Mouse (Mus musculus) heart, embryonic 14.5 days (tissue): Measurements from ENCODE around the gene Slc25a13. TPM values are rescaled to one million over a fixed set of nuclear protein-coding genes. Genes with fewer than 3 reads are reported as not detected.

Experiments used
- ATAC-seq: fragments of 200-750 bp; cut with Nextera tagmentation; 2 replicates; pipeline ENCODE4 v1.8.0; 2017; ENCODE audit warnings: low read depth, moderate TSS enrichment; ENCODE audit not compliant: insufficient number of reproducible peaks, insufficient read depth, low FRiP score
- H3K27ac ChIP-seq, 2 experiments: fragments of 200-500 bp in 1 of 2; fragments of 300-500 bp in 1 of 2; sonication (generic) in 1 of 2; replicated peaks in 1 of 2; 2 replicates each; pipeline ENCODE4 v1.5.1; 2012 to 2014; ENCODE audit warnings: low read depth in 2 of 2, low read length in 2 of 2, control low read depth in 1 of 2, mild to moderate bottlenecking in 1 of 2, mixed read lengths in 1 of 2; ENCODE audit not compliant: control insufficient read depth in 1 of 2, insufficient read depth in 1 of 2
- H3K27me3 ChIP-seq: fragments of 300-500 bp; sonication (generic); 2 replicates; pipeline ENCODE4 v1.6.1; 2014; ENCODE audit warnings: mild to moderate bottlenecking, low read length, control low read depth; ENCODE audit not compliant: control insufficient read depth, insufficient read depth
- H3K36me3 ChIP-seq: fragments of 300-500 bp; sonication (generic); 2 replicates; pipeline ENCODE4 v1.6.1; 2014; ENCODE audit warnings: mild to moderate bottlenecking, control low read depth, low read length, mixed read lengths; ENCODE audit not compliant: control insufficient read depth, insufficient read depth
- H3K4me1 ChIP-seq, 2 experiments: fragments of 200-500 bp in 1 of 2; fragments of 300-500 bp in 1 of 2; sonication (generic) in 1 of 2; 2 replicates each; pipeline ENCODE4 v1.6.1; 2012 to 2014; ENCODE audit warnings: low read length in 2 of 2, control low read depth in 1 of 2, mixed read lengths in 1 of 2; ENCODE audit not compliant: control insufficient read depth in 2 of 2, insufficient read depth in 2 of 2
- H3K4me2 ChIP-seq: fragments of 300-500 bp; sonication (generic); 2 replicates; pipeline ENCODE4 v1.6.1; 2014; ENCODE audit warnings: mild to moderate bottlenecking, low read length
- H3K4me3 ChIP-seq, 2 experiments: fragments of 200-500 bp in 1 of 2; fragments of 300-500 bp in 1 of 2; sonication (generic) in 1 of 2; 2 replicates each; pipeline ENCODE4 v1.5.1; 2012 to 2014; ENCODE audit warnings: low read length in 2 of 2, mild to moderate bottlenecking in 2 of 2, control low read depth in 1 of 2, low read depth in 1 of 2, moderate library complexity in 1 of 2; ENCODE audit not compliant: control insufficient read depth in 1 of 2, insufficient read depth in 1 of 2
- H3K9ac ChIP-seq: fragments of 300-500 bp; sonication (generic); 2 replicates; pipeline ENCODE4 v1.6.1; 2014; ENCODE audit warnings: mild to moderate bottlenecking, low read length
- H3K9me3 ChIP-seq: fragments of 300-500 bp; sonication (generic); 2 replicates; pipeline ENCODE4 v1.6.1; 2016; ENCODE audit warnings: low read length, control low read depth; ENCODE audit not compliant: control insufficient read depth
- WGBS: fragments of 180-500 bp; shearing (Covaris S2); extraction: QIAGEN DNeasy Blood & Tissue Kit; methylation state at CpG from one replicate; pipeline ENCODE4 v1.1.7; 2014; 5-methylcytosine and 5-hydroxymethylcytosine counted together
- polyA plus RNA-seq: library from polyadenylated mRNA; unstranded; fragments of >200 nt; fragmentation: Nextera tagmentation; extraction: Ambion mirVana; gene quantifications from 2 replicates; pipeline ENCODE4 v1.2.1, GENCODE M21; 2014

Slc25a13 gene
- polyA plus RNA-seq, 1 experiment from 2014 or later = 56.4 TPM

GRCm38 (mm10) chr6:6070015-6070414 lies 147.0 kb downstream of the Slc25a13 start:
- Histone ChIP-seq H3K4me1 (peaks cover 12 to 15% of the 10 kb centered on the region in 2 experiments), H3K9me3 (no peaks in the 10 kb centered on the region), H3K27ac (no peak overlapping the region), H3K9ac (no peak overlapping the region), H3K4me3 (no peak overlapping the region), H3K36me3 (peaks cover 4% of the 10 kb centered on the region), H3K4me2 (no peak overlapping the region), H3K27me3 (no peaks in the 10 kb centered on the region)
- WGBS = 38% methylated on average over 3 of the region's 3 CpGs
- ATAC-seq = no peak

DNA sequence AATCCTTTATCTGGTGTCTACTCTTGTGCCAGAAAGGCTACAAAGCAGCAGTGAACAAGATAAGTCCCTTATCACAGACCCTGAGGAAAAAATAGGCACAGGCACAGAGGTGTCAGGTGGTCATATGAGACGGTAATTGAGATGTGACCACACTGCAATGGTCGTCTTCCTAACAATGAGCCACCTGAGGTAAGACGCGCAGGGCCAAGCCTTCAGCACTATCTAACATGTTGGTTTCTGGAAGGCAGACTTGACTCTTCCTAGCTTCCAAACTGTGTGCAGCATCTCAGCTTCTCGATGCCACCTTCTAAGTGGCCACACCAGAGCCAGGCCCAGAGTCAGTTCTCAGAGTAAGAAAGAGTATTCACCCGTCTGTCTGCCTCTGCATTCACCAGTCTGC lies 149.8 kb downstream of the Slc25a13 start:
- Histone ChIP-seq H3K27ac (no peak overlapping the region), H3K9me3 (no peaks in the 10 kb centered on the region), H3K4me3 (no peak overlapping the region), H3K9ac (no peak overlapping the region), H3K4me2 (no peak overlapping the region), H3K36me3 (no peaks in the 10 kb centered on the region), H3K27me3 (no peaks in the 10 kb centered on the region), H3K4me1 (peaks cover 12 to 18% of the 10 kb centered on the region in 2 experiments)
- ATAC-seq = no peak
- 41% methylated on average over 6 of the region's 6 CpGs for WGBS

- no peaks in the 10 kb centered on the region for H3K9me3 ChIP-seq
- peaks cover 9 to 20% of the 10 kb centered on the region in 2 experiments for H3K4me1 ChIP-seq
- no peak overlapping the region for H3K9ac ChIP-seq
- ATAC-seq = no peak
- H3K4me3 ChIP-seq = no peak overlapping the region
- H3K27me3 ChIP-seq = no peaks in the 10 kb centered on the region
- H3K27ac ChIP-seq = no peak overlapping the region
- H3K4me2 ChIP-seq = no peak overlapping the region
- no peaks in the 10 kb centered on the region for H3K36me3 ChIP-seq
- 65% methylated on average over 3 of the region's 3 CpGs for WGBS
Observed at GRCm38 (mm10) chr6:6058548-6058947, 158.4 kb downstream of the Slc25a13 start.

GRCm38 (mm10) chr6:6053946-6054345 lies 163.0 kb downstream of the Slc25a13 start:
- no peak overlapping the region for H3K4me3 ChIP-seq
- peaks cover 9 to 20% of the 10 kb centered on the region in 2 experiments for H3K4me1 ChIP-seq
- H3K9ac ChIP-seq = no peak overlapping the region
- ATAC-seq = no peak
- H3K27ac ChIP-seq = no peak overlapping the region
- peaks cover 13% of the 10 kb centered on the region; the same call in 1 of the 2 replicates for H3K36me3 ChIP-seq
- H3K27me3 ChIP-seq = no peaks in the 10 kb centered on the region
- WGBS = 78% methylated on average over 3 of the region's 3 CpGs
- no peaks in the 10 kb centered on the region for H3K9me3 ChIP-seq
- H3K4me2 ChIP-seq = no peak overlapping the region

GRCm38 (mm10) chr6:6052696-6053095 lies 164.3 kb downstream of the Slc25a13 start:
- H3K4me1 ChIP-seq = peaks cover 9 to 15% of the 10 kb centered on the region in 2 experiments
- H3K36me3 ChIP-seq = peaks cover 13% of the 10 kb centered on the region; the same call in 1 of the 2 replicates
- no peak overlapping the region for H3K27ac ChIP-seq
- no peaks in the 10 kb centered on the region for H3K27me3 ChIP-seq
- WGBS = 51% methylated on average over 11 of the region's 11 CpGs
- H3K9me3 ChIP-seq = no peaks in the 10 kb centered on the region
- H3K4me3 ChIP-seq = no peak overlapping the region
- H3K4me2 ChIP-seq = no peak overlapping the region
- H3K9ac ChIP-seq = no peak overlapping the region
- no peak for ATAC-seq

- Histone ChIP-seq H3K4me1 (0 out of 4 replicates have a peak, but pooled peaks cover 0 to 4% of the 10 kb centered on the region in 2 experiments), H3K36me3 (peaks cover 10% of the 10 kb centered on the region), H3K27me3 (no peaks in the 10 kb centered on the region), H3K4me3 (no peak overlapping the region), H3K9ac (no peak overlapping the region), H3K4me2 (no peak overlapping the region), H3K27ac (no peak overlapping the region), H3K9me3 (no peaks in the 10 kb centered on the region)
- 71% methylated on average over 12 of the region's 12 CpGs for WGBS
- ATAC-seq = no peak
Observed at GRCm38 (mm10) chr6:6046729-6047424, 170.1 kb downstream of the Slc25a13 start.

- Histone ChIP-seq H3K9ac (no peak overlapping the region), H3K36me3 (peaks cover 2% of the 10 kb centered on the region; the same call in 1 of the 2 replicates), H3K4me3 (no peak overlapping the region), H3K9me3 (no peaks in the 10 kb centered on the region), H3K4me1 (0 out of 4 replicates have a peak, but pooled peaks cover 0 to 4% of the 10 kb centered on the region in 2 experiments), H3K27me3 (no peaks in the 10 kb centered on the region), H3K27ac (no peak overlapping the region), H3K4me2 (no peak overlapping the region)
- WGBS = 61% methylated on average over 18 of the region's 18 CpGs
- ATAC-seq = no peak
Observed at GRCm38 (mm10) chr6:6038773-6039550, 178.0 kb downstream of the Slc25a13 start.
